Mouse (Mus musculus): ENCODE data around the gene Hsf2bp.

DNA sequence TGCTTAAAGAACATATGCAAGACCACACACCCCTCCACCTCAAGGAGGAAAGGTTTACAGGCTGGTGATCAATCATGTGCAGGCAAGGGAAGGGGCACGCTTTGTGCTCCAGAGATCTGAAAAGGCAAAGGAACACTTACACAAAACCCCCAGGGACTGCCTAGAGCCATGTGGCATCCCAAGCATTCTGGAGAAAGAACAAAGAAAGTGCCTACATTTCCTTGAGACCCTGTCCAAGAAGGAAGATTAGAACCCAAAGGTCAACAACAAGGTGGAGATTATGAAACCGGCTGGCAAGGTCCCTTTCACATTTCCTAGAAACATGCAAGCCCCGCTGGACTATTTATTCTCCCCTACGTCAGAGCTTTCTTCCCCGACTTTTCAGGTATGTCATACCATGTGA, 11.5 kb downstream of the Hsf2bp start:
- TF ChIP-seq CTCF (IDR thresholded peaks at IDR 0.05; ENCODE audit: borderline replicate concordance, insufficient read depth, low read depth, low read length) (no peak), POLR2A (IDR thresholded peaks at IDR 0.05; ENCODE audit: borderline replicate concordance, insufficient read depth, low read length) (no peak)
